Mouse (Mus musculus): Measurements from ENCODE around the gene Alb.

DNA sequence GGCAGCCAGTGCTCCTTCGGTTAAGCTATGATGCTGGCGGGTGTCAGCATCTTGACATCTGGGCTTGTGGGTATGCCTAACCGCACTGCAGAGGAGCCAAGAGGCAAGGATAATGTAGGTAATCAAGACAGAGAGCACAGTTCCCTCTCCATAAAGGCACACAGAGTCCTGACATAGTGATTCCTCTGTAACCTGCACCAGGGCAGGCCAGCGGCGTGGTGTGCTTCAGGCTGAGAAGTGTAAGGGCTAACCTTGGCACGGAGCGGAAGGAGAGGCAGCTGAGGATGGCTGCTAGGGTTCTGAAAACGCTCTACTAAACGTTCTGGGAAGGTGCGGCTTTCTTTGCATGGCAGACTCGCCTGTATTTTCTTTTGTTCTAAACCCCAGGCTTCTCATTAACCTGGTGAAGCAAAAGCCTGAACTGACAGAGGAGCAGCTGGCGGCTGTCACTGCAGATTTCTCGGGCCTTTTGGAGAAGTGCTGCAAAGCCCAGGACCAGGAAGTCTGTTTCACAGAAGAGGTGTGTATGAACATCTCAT lies 46.8 kb downstream of the Alb start:
- TF ChIP-seq CTCF (IDR thresholded peaks at IDR 0.05; ENCODE audit: low read depth, low read length) (no peak), POLR2AphosphoS5 (IDR thresholded peaks at IDR 0.05; ENCODE audit: insufficient replicate concordance, low read depth, low read length) (no peak), GATA2 (IDR thresholded peaks at IDR 0.05; ENCODE audit: borderline replicate concordance, low read depth, low read length) (no peak)

All from G1E (cell line).